Mouse (Mus musculus) liver, embryonic 15.5 days (tissue): ENCODE data around the gene Dnase1l2. TPM values are rescaled to one million over a fixed set of nuclear protein-coding genes. Genes with fewer than 3 reads are reported as not detected.

Experiments
- ATAC-seq: fragments of 200-750 bp; cut with Nextera tagmentation; 2 replicates; pipeline ENCODE4 v1.8.0; 2017; ENCODE audit warnings: moderate number of reproducible peaks, mild to moderate bottlenecking, moderate library complexity; ENCODE audit not compliant: insufficient read depth
- H3K27ac ChIP-seq: fragments of 300-500 bp; sonication (generic); replicated peaks from 2 replicates; pipeline ENCODE4 v1.5.1; 2015; ENCODE audit warnings: mild to moderate bottlenecking, inconsistent platforms
- H3K27me3 ChIP-seq: fragments of 300-500 bp; sonication (generic); 2 replicates; pipeline ENCODE4 v1.6.1; 2015; ENCODE audit warnings: mild to moderate bottlenecking, inconsistent platforms
- H3K36me3 ChIP-seq: fragments of 300-500 bp; sonication (generic); replicated peaks from 2 replicates; pipeline ENCODE4 v1.6.1; 2015; ENCODE audit warnings: moderate library complexity, mild to moderate bottlenecking, inconsistent platforms
- H3K4me1 ChIP-seq: fragments of 300-500 bp; sonication (generic); replicated peaks from 2 replicates; pipeline ENCODE4 v1.6.1; 2015; ENCODE audit warnings: inconsistent platforms
- H3K4me2 ChIP-seq: fragments of 300-500 bp; sonication (generic); 2 replicates; pipeline ENCODE4 v1.6.1; 2015; ENCODE audit warnings: moderate library complexity, mild to moderate bottlenecking, inconsistent platforms
- H3K4me3 ChIP-seq: fragments of 300-500 bp; sonication (generic); replicated peaks from 2 replicates; pipeline ENCODE4 v1.5.1; 2015; ENCODE audit warnings: mild to moderate bottlenecking, inconsistent platforms
- H3K9ac ChIP-seq: fragments of 300-500 bp; sonication (generic); 2 replicates; pipeline ENCODE4 v1.6.1; 2015; ENCODE audit warnings: moderate library complexity, mild to moderate bottlenecking, inconsistent platforms
- H3K9me3 ChIP-seq: fragments of 300-500 bp; sonication (generic); replicated peaks from 2 replicates; pipeline ENCODE4 v1.6.1; 2016; ENCODE audit warnings: inconsistent platforms
- whole genome bisulfite sequencing: fragments of 180-500 bp; shearing (Covaris S2); methylation state at CpG from one replicate; pipeline ENCODE4 v1.1.7; 2015; ENCODE audit warnings: mixed read lengths; ENCODE audit not compliant: insufficient replicate concordance; 5-methylcytosine and 5-hydroxymethylcytosine counted together
- polyA plus RNA-seq: library from polyadenylated mRNA; unstranded; fragments of >200 nt; fragmentation: Nextera tagmentation; extraction: Ambion mirVana; gene quantifications from 2 replicates; pipeline ENCODE4 v1.2.1, GENCODE M21; 2015

Dnase1l2 gene
- polyA plus RNA-seq, 1 experiment from 2014 or later = 0.41 TPM

- WGBS = under 1% methylated on average over 48 of the region's 48 CpGs
- peak within 1 kb of the TSS; percentile 84 for H3K9ac ChIP-seq
- H3K4me1 ChIP-seq = peaks cover 35% of the 10 kb centered on the region
- peak within 1 kb of the TSS; percentile 95 for H3K27ac ChIP-seq
- peaks cover 44% of the 10 kb centered on the region for H3K36me3 ChIP-seq
- H3K9me3 ChIP-seq = no peaks in the 10 kb centered on the region
- H3K27me3 ChIP-seq = 0 out of 2 replicates have a peak, but pooled peaks cover 3% of the 10 kb centered on the region
- peak within 1 kb of the TSS; percentile 80 for H3K4me2 ChIP-seq
- ATAC-seq = peak; percentile 94
- H3K4me3 ChIP-seq = peak within 1 kb of the TSS; percentile 93
Measured at GRCm38 (mm10) chr17:24478663-24479380, 35.9 kb upstream of the Dnase1l2 start, which contains the start of gene Mlst8. Gene Mlst8, minus strand, starts transcription at chr17:24479078.

DNA sequence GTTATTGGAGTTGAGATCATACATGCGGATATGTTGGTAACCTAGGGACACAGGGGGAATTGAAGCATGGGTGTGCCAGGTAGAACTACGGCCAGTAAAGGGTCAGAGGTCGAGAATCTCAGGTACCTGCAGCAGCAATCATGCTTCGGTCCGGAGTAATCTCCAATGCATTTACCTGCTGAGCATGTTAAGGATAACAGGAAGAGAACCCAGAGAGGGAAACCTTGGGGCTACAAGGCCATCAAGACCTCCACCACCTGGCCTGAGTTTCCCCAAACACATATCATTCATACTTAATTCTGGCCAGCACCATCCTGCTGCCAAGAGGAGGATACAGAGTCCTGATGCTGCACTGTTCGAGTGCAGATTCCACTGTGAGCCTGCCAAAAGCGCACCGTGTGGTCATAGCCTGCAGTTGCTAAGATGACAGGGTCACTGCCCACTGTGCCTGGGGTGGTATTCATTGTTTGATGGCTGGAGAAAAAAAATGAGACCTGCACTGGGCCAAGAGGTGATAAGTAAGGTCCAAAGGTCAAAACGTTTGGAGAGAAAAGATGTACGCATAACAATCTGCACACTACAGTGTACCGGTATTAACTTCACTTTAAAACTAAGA is 35.2 kb upstream of the Dnase1l2 start:
- Histone ChIP-seq H3K4me1 (peaks cover 41% of the 10 kb centered on the region), H3K9me3 (no peaks in the 10 kb centered on the region), H3K27ac (peak overlapping the region; percentile 95), H3K9ac (peak overlapping the region; percentile 84), H3K36me3 (peaks cover 51% of the 10 kb centered on the region), H3K4me2 (peak overlapping the region; percentile 80), H3K4me3 (peak overlapping the region; percentile 93), H3K27me3 (no peaks in the 10 kb centered on the region)
- ATAC-seq = no peak
- WGBS = 45% methylated on average over 11 of the region's 11 CpGs

DNA sequence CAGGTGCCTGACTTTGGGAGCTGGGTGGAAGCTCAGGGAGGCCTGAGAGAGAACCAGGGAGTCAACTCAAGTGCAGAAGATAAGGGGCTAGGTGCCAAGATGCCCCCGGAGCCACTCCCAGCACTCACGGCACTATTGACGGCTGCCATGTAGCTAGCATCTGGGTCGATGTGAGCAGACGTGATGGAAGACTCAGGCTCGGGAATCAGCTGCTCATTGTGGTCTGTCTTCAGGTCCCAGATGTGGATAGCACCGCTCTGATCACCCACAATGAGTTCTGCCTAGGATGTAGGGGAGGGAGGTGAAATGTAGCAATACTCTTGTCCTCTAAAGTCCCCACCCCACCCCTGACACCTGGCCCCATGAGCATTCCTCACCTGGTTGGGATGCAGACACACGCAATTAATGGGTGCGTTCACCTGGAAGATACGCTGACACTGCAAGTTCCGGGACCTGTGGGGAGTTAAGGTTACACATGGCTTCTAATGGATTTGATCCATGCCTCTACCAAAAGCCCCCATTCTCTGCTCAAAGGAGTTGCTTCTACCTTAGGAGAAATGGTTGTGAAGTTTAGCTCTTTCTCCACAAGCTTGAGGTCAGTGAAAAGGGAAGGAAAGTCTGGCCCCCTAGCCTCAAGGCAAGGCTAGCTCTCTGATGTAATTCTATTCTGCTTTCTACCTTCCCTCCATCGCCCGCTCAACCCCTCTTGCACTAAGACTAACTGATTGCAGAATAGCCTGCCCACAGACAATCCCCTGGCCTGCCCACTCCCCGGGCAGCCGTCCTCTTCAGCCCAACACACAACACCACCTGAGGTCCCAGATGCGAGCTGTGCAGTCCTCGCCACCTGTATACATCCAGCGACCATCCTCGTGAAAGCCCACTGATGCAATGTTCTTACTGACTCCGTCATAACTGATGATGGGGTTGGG is 34.4 kb upstream of the Dnase1l2 start:
- Histone ChIP-seq H3K4me3 (peak overlapping the region; percentile 93), H3K27me3 (no peaks in the 10 kb centered on the region), H3K9ac (peak overlapping the region; percentile 84; the same call in 1 of the 2 replicates), H3K4me1 (peaks cover 49% of the 10 kb centered on the region), H3K4me2 (peak overlapping the region; percentile 80), H3K27ac (peak overlapping the region; percentile 95), H3K36me3 (peaks cover 59% of the 10 kb centered on the region), H3K9me3 (no peaks in the 10 kb centered on the region)
- WGBS = 79% methylated on average over 20 of the region's 20 CpGs
- ATAC-seq = no peak

DNA sequence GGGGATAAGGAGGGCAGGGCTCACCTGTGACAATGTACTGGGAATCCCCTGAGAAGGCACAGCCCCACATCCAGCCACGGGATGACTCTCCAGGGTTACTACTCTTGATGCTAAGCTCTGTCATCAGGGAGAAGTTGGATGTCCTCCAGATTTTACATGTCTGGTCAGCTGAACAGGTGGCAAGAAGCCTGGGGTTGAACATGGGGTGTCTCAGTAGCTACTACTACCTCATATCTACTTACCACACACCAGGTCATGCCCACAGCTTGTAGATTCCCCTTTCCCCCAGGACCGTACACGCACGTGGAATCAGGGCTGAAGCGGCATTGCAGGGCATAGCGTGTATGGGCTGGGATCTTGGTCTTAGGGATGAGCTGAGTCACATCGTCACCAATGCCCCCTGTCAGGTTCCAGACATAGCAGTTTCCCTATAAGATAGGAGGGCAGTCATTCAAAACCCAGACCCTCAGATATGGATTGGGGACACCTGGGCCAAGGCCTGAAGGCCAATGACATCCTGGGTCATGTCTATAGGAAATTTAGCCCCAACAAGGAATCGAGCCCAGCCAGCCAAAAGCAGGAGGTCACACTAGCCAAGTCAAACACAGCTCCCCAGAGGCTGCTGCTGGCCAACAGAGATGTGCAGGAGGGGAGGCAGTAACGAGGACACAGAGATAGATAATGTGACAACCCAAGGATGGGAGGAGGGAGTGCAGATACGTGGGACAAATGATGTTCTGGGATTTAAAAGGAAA is 33.3 kb upstream of the Dnase1l2 start:
- no peaks in the 10 kb centered on the region for H3K27me3 ChIP-seq
- H3K4me1 ChIP-seq = peaks cover 60% of the 10 kb centered on the region
- H3K9ac ChIP-seq = no peak overlapping the region
- no peak for ATAC-seq
- H3K36me3 ChIP-seq = peaks cover 67% of the 10 kb centered on the region
- H3K27ac ChIP-seq = 0 out of 2 replicates have a peak overlapping the region, but pooled peaks have one; percentile 95
- 0 out of 2 replicates have a peak overlapping the region, but pooled peaks have one; percentile 93 for H3K4me3 ChIP-seq
- H3K4me2 ChIP-seq = no peak overlapping the region; the same call in 1 of the 2 replicates
- WGBS = 78% methylated on average over 10 of the region's 10 CpGs
- no peaks in the 10 kb centered on the region for H3K9me3 ChIP-seq

GRCm38 (mm10) chr17:24475586-24475985 is 32.7 kb upstream of the Dnase1l2 start:
- H3K4me3 ChIP-seq = no peak overlapping the region
- peaks cover 64% of the 10 kb centered on the region for H3K4me1 ChIP-seq
- H3K36me3 ChIP-seq = peaks cover 67% of the 10 kb centered on the region
- no peak overlapping the region for H3K27ac ChIP-seq
- no peaks in the 10 kb centered on the region for H3K27me3 ChIP-seq
- H3K9ac ChIP-seq = no peak overlapping the region
- no peaks in the 10 kb centered on the region for H3K9me3 ChIP-seq
- no peak for ATAC-seq
- 74% methylated on average over 6 of the region's 6 CpGs for WGBS
- no peak overlapping the region for H3K4me2 ChIP-seq

DNA sequence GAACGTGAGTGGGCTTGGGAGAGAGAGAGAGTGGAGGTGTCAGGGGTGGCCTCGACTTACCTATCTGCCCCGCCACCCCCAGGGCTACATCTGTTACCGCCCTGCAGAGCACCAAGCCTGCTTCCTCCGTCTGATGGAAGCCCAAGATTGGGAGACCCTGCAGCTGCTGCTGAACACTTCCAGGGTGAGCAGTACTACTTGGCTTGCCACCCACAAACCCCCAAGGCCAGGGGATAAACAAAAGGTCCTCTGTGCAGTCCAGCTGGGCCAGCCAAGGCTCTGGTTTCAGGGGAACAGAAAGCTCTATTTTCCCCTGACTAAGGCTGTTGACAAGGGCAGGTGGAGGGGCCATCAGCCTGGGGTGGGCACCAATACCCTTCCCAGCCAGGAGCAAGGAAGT is 31.7 kb upstream of the Dnase1l2 start:
- H3K27me3 ChIP-seq = no peaks in the 10 kb centered on the region
- H3K36me3 ChIP-seq = peaks cover 67% of the 10 kb centered on the region
- H3K4me1 ChIP-seq = peaks cover 57% of the 10 kb centered on the region
- no peak overlapping the region for H3K27ac ChIP-seq
- no peak overlapping the region for H3K4me3 ChIP-seq
- no peaks in the 10 kb centered on the region for H3K9me3 ChIP-seq
- ATAC-seq = no peak
- H3K9ac ChIP-seq = no peak overlapping the region
- 67% methylated on average over 5 of the region's 5 CpGs for WGBS
- no peak overlapping the region for H3K4me2 ChIP-seq

- H3K9me3 ChIP-seq = no peaks in the 10 kb centered on the region
- H3K4me2 ChIP-seq = peak within 1 kb of the TSS; percentile 96
- WGBS = 76% methylated on average over 6 of the region's 6 CpGs
- peak within 1 kb of the TSS; percentile 96; the same call in 1 of the 2 replicates for H3K9ac ChIP-seq
- H3K27ac ChIP-seq = peak within 1 kb of the TSS; percentile 97; the same call in 1 of the 2 replicates
- H3K4me1 ChIP-seq = peaks cover 62% of the 10 kb centered on the region
- ATAC-seq = no peak
- peak within 1 kb of the TSS; percentile 95 for H3K4me3 ChIP-seq
- H3K36me3 ChIP-seq = peaks cover 67% of the 10 kb centered on the region
- no peaks in the 10 kb centered on the region for H3K27me3 ChIP-seq
Measured at GRCm38 (mm10) chr17:24473612-24474275, 30.8 kb upstream of the Dnase1l2 start, which contains the start of gene Bricd5. Gene Bricd5, plus strand, starts transcription at chr17:24473884.

DNA sequence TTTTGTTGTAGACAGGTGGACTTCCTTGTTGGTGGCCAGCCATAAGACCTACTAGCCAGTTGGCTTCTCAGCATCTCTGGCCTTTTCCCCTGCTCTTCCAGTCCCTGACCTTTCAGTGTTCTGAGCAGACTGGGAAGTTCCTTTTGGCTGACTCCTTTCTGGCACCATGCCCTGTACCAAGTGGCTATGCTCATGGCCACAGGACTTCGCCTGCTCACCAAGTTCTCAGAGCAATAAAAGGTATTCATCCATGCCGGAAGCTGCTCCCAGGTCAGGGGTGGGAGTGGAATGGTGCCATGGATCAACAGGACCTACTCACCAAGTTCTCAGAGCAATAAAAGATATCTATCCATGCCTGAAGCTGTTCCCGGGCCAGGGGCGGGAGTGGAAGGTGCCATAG is 29.6 kb upstream of the Dnase1l2 start:
- Histone ChIP-seq H3K4me3 (peak overlapping the region; percentile 95), H3K27me3 (no peaks in the 10 kb centered on the region), H3K27ac (peak overlapping the region; percentile 97; the same call in 1 of the 2 replicates), H3K4me1 (peaks cover 55% of the 10 kb centered on the region), H3K36me3 (peaks cover 60% of the 10 kb centered on the region), H3K4me2 (peak overlapping the region; percentile 96), H3K9me3 (no peaks in the 10 kb centered on the region), H3K9ac (peak overlapping the region; percentile 96; the same call in 1 of the 2 replicates)
- ATAC-seq = no peak
- WGBS = 80% methylated on average over 4 of the region's 4 CpGs

GRCm38 (mm10) chr17:24470701-24471527 is 28.0 kb upstream of the Dnase1l2 start:
- Histone ChIP-seq H3K4me3 (peak overlapping the region; percentile 95), H3K36me3 (peaks cover 44% of the 10 kb centered on the region), H3K27ac (peak overlapping the region; percentile 97), H3K4me1 (peaks cover 44% of the 10 kb centered on the region), H3K9ac (peak overlapping the region; percentile 96), H3K4me2 (peak overlapping the region; percentile 96), H3K9me3 (no peaks in the 10 kb centered on the region), H3K27me3 (no peaks in the 10 kb centered on the region)
- ATAC-seq = peak; percentile 35
- WGBS = under 1% methylated on average over 68 of the region's 68 CpGs
